Mouse (Mus musculus): ENCODE measurements at regions not wholly inside any gene's neighbourhood (a gene's known extent, or its start where the extent isn't known, plus 50 kb on each side); places are given as distances from the start of the nearest gene placed in this dataset.
A peak's percentile ranks its signal among the peaks of the same experiment; 100 is the strongest.

- TF ChIP-seq CTCF (IDR thresholded peaks at IDR 0.05; ENCODE audit: low read depth), result no peak
- no peaks in the 10 kb centered on the region for H3K27me3 ChIP-seq (ENCODE audit: insufficient read depth, low read length)
- H3K4me2 ChIP-seq (ENCODE audit: low read depth), result no peak overlapping the region
- WGBS, result 88% methylated on average over 3 of the region's 3 CpGs
- DNase-seq (no peak), ATAC-seq (no peak)
- no peak overlapping the region for H3K4me3 ChIP-seq (ENCODE audit: low read depth, low read length)
- no peaks in the 10 kb centered on the region for H3K4me1 ChIP-seq (ENCODE audit: insufficient read depth)
- no peak overlapping the region for H3K9ac ChIP-seq
- no peaks in the 10 kb centered on the region for H3K9me3 ChIP-seq (ENCODE audit: low read length)
- H3K27ac ChIP-seq (ENCODE audit: low read depth, low read length), result no peak overlapping the region
- H3K36me3 ChIP-seq (ENCODE audit: insufficient read depth), result no peaks in the 10 kb centered on the region
Measured at GRCm38 (mm10) chr13:69182478-69182877, 183.1 kb upstream of the Adcy2 start.

DNA sequence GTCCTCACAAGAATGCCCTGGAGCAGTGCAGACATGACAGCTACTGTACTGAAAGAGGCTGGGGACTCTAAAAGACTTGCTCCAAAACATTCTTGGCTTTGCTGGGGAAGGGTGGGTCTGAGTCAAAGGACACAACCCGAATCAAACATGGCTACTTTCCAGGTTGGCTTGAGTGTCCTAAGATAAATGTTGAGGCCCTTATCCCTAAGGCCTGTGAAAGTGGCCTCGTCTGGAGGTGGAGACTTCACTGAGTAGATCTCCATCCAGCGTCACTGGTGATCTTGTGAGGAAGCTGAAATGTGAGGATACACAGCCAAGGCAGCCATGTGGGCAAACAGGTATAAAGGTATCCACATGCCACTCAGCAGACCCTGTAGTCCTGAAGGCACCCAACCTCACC lies 191.3 kb upstream of the Adcy2 start:
- Histone ChIP-seq H3K9ac (no peak overlapping the region), H3K4me3 (ENCODE audit: low read depth, low read length) (no peak overlapping the region), H3K9me3 (ENCODE audit: low read length) (no peaks in the 10 kb centered on the region), H3K4me1 (ENCODE audit: insufficient read depth) (no peaks in the 10 kb centered on the region), H3K27ac (ENCODE audit: low read depth, low read length) (no peak overlapping the region), H3K27me3 (ENCODE audit: insufficient read depth, low read length) (no peaks in the 10 kb centered on the region), H3K36me3 (ENCODE audit: insufficient read depth) (no peaks in the 10 kb centered on the region), H3K4me2 (ENCODE audit: low read depth) (no peak overlapping the region)
- 88% methylated on average over 3 of the region's 3 CpGs for WGBS
- no peak for TF ChIP-seq CTCF (IDR thresholded peaks at IDR 0.05; ENCODE audit: low read depth)
- ATAC-seq, result no peak
- DNase-seq, result no peak

- no peaks in the 10 kb centered on the region for H3K4me1 ChIP-seq (ENCODE audit: insufficient read depth)
- WGBS, result under 1% methylated on average over 4 of the region's 4 CpGs
- H3K4me2 ChIP-seq (ENCODE audit: low read depth), result no peak overlapping the region
- H3K27me3 ChIP-seq (ENCODE audit: insufficient read depth, low read length), result no peaks in the 10 kb centered on the region
- no peaks in the 10 kb centered on the region for H3K9me3 ChIP-seq (ENCODE audit: low read length)
- DNase-seq (no peak), ATAC-seq (0 out of 2 replicates have a peak, but pooled peaks have one; percentile 20)
- no peak overlapping the region for H3K27ac ChIP-seq (ENCODE audit: low read depth, low read length)
- H3K36me3 ChIP-seq (ENCODE audit: insufficient read depth), result no peaks in the 10 kb centered on the region
- no peak overlapping the region for H3K9ac ChIP-seq
- H3K4me3 ChIP-seq (ENCODE audit: low read depth, low read length), result no peak overlapping the region
- no peak for TF ChIP-seq CTCF (IDR thresholded peaks at IDR 0.05; ENCODE audit: low read depth)
Measured at GRCm38 (mm10) chr13:69196464-69196871, 197.1 kb upstream of the Adcy2 start.

DNA sequence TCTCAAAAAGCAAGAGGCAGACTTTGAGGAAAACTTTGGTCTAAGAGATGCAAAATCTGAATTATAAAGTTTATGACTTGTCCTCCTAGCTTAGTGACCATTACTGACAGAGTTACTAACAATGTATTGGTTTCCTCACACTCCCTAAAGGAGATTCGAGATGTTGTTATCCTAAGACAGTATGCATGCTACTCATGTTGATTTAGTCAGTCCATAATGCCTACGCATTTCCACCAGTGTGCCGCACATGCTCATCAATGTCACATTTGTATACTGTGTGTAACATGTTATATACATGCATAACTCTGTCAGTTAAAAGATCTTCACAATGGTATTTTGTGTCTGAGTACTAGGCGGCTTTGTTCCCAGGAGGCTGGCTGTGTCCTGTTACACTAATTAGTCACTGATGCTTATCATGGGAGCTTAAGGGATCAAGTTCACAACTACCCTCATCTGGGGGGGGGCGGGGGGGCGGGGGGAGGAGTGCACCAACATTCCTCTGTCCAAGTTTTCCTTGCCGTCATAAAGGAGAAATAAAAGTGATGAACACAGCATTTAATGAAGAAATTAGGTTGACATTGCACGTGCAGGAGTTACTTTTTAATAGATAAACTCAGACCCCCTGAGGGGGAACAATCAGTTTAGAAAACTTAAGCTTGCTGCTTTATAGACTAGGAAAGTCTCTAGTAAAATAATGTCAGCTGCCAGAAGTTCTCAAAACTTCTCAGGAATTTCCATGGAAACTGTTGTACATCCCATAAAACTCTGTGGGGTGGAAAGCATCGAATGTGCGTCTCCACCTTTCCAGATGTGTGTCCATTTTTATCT lies 208.6 kb upstream of the Adcy2 start:
- Histone ChIP-seq H3K4me2 (ENCODE audit: low read depth) (no peak overlapping the region), H3K27me3 (ENCODE audit: insufficient read depth, low read length) (no peaks in the 10 kb centered on the region), H3K4me1 (ENCODE audit: insufficient read depth) (no peaks in the 10 kb centered on the region), H3K4me3 (ENCODE audit: low read depth, low read length) (no peak overlapping the region), H3K27ac (ENCODE audit: low read depth, low read length) (no peak overlapping the region), H3K9me3 (ENCODE audit: low read length) (no peaks in the 10 kb centered on the region), H3K36me3 (ENCODE audit: insufficient read depth) (no peaks in the 10 kb centered on the region), H3K9ac (no peak overlapping the region)
- 67% methylated on average over 10 of the region's 10 CpGs for WGBS
- ATAC-seq (no peak), DNase-seq (no peak)
- no peak for TF ChIP-seq CTCF (IDR thresholded peaks at IDR 0.05; ENCODE audit: low read depth)

DNA sequence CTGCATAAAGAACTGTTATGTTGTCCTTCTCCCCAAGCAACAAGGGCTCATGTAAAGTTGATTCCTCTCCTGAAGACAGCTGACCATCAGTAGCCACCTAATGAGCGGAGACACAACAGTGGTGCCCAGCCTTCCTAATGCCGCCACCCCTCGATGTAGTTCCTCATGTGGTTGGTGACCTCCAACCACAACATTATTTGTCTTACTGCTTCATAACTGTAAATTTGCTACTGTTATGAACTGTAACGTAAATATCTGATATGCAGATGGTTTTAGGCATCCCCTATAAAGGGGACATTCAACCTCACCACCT lies 209.2 kb upstream of the Adcy2 start:
- no peak for TF ChIP-seq CTCF (IDR thresholded peaks at IDR 0.05; ENCODE audit: low read depth)
- Histone ChIP-seq H3K9ac (no peak overlapping the region), H3K36me3 (ENCODE audit: insufficient read depth) (no peaks in the 10 kb centered on the region), H3K4me2 (ENCODE audit: low read depth) (no peak overlapping the region), H3K9me3 (ENCODE audit: low read length) (no peaks in the 10 kb centered on the region), H3K27ac (ENCODE audit: low read depth, low read length) (no peak overlapping the region), H3K4me3 (ENCODE audit: low read depth, low read length) (no peak overlapping the region), H3K4me1 (ENCODE audit: insufficient read depth) (no peaks in the 10 kb centered on the region), H3K27me3 (ENCODE audit: insufficient read depth, low read length) (no peaks in the 10 kb centered on the region)
- WGBS, result 93% methylated on average over 4 of the region's 4 CpGs
- DNase-seq (no peak), ATAC-seq (no peak)

- 59% methylated on average over 3 of the region's 3 CpGs for WGBS
- DNase-seq, result no peak
- no peak; the same call in 1 of the 2 replicates for ATAC-seq
- no peak overlapping the region for H3K27ac ChIP-seq (ENCODE audit: low read depth, low read length)
- H3K4me2 ChIP-seq (ENCODE audit: low read depth), result no peak overlapping the region
- no peak for TF ChIP-seq CTCF (IDR thresholded peaks at IDR 0.05; ENCODE audit: low read depth)
- no peak overlapping the region for H3K4me3 ChIP-seq (ENCODE audit: low read depth, low read length)
- H3K9me3 ChIP-seq (ENCODE audit: low read length), result no peaks in the 10 kb centered on the region
- H3K27me3 ChIP-seq (ENCODE audit: insufficient read depth, low read length), result no peaks in the 10 kb centered on the region
- no peak overlapping the region for H3K9ac ChIP-seq
- H3K36me3 ChIP-seq (ENCODE audit: insufficient read depth), result no peaks in the 10 kb centered on the region
- no peaks in the 10 kb centered on the region for H3K4me1 ChIP-seq (ENCODE audit: insufficient read depth)
Measured at GRCm38 (mm10) chr13:69216579-69216978, 217.2 kb upstream of the Adcy2 start.

DNA sequence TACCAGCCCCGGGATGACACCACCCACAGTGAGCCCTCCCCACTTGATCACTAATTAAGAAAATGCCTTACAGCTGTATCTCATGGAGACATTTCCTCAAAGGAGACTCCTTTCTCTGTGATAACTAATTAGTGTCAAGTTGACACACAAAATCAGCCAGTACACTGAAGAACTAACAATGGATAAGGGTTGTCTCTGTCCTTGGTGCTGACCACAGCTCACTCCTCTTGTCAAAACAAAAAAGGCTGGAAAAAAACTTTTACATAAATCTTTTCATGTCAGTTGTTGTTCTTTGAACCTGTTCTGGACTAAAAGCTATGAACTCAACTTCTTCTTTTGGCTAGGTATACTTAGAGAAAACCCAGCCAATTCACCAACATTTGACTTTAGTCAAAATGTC lies 221.1 kb upstream of the Adcy2 start:
- no peak for TF ChIP-seq CTCF (IDR thresholded peaks at IDR 0.05; ENCODE audit: low read depth)
- H3K36me3 ChIP-seq (ENCODE audit: insufficient read depth), result no peaks in the 10 kb centered on the region
- H3K27ac ChIP-seq (ENCODE audit: low read depth, low read length), result no peak overlapping the region
- no peaks in the 10 kb centered on the region for H3K9me3 ChIP-seq (ENCODE audit: low read length)
- no peak overlapping the region for H3K4me3 ChIP-seq (ENCODE audit: low read depth, low read length)
- no peaks in the 10 kb centered on the region for H3K4me1 ChIP-seq (ENCODE audit: insufficient read depth)
- no peak overlapping the region for H3K9ac ChIP-seq
- H3K4me2 ChIP-seq (ENCODE audit: low read depth), result no peak overlapping the region
- no peak for DNase-seq
- 23% methylated on average over 1 of the region's 1 CpGs for WGBS
- H3K27me3 ChIP-seq (ENCODE audit: insufficient read depth, low read length), result no peaks in the 10 kb centered on the region
- ATAC-seq, result no peak
